Mouse (Mus musculus) adrenal gland, postnatal 4 days (tissue): ENCODE measurements around the gene Cxcr6. TPM values are rescaled to one million over a fixed set of nuclear protein-coding genes. Genes with fewer than 3 reads are reported as not detected.
"Not testable (repeated sequence)": the region's sequence is repeated elsewhere in the genome, so short reads cannot be mapped to it uniquely, and the experiment has no call there.

Source experiments
- DNase-seq, 2 experiments: peaks; one replicate each; pipeline ENCODE4 v3.0.0; 2021 to 2022; ENCODE audit warnings: low spot score in 2 of 2, mixed read lengths in 2 of 2
- long read RNA-seq, 2 experiments: library from polyadenylated mRNA; stranded (forward); transcript quantifications; one replicate each; pipeline ENCODE4 v2.0.0; 2021
- total RNA-seq, 2 experiments: library from RNA; stranded (reverse); gene quantifications; 2 replicates each; pipeline ENCODE4 v1.2.3; 2021

Cxcr6 gene
- not detected for total RNA-seq
- long read RNA-seq, experiment 1, result 0 reads
- long read RNA-seq, experiment 2, result 0 reads

GRCm38 (mm10) chr9:123806267-123806666 lies at the start of gene Cxcr6:
Gene Cxcr6 (plus strand): TSS chr9:123806475.
- DNase-seq, result no peak

GRCm38 (mm10) chr9:123756752-123757151 lies 49.5 kb upstream of the Cxcr6 start:
- no peak for DNase-seq

GRCm38 (mm10) chr9:123757326-123757725 lies 48.9 kb upstream of the Cxcr6 start:
- no peak for DNase-seq

GRCm38 (mm10) chr9:123758156-123758555 lies 48.1 kb upstream of the Cxcr6 start:
- no peak for DNase-seq

- no peak for DNase-seq
These were observed 47.6 kb upstream of the Cxcr6 start for GRCm38 (mm10) chr9:123758645-123759044.

GRCm38 (mm10) chr9:123760806-123761205 lies 45.5 kb upstream of the Cxcr6 start:
- no peak for DNase-seq

GRCm38 (mm10) chr9:123762886-123763285 lies 43.4 kb upstream of the Cxcr6 start:
- DNase-seq, result no peak

- no peak for DNase-seq
These were observed 42.5 kb upstream of the Cxcr6 start for GRCm38 (mm10) chr9:123763771-123764170.

- DNase-seq, result no peak
These were observed 39.3 kb upstream of the Cxcr6 start for GRCm38 (mm10) chr9:123766996-123767395.

GRCm38 (mm10) chr9:123768443-123768842 lies 37.8 kb upstream of the Cxcr6 start:
- no peak for DNase-seq

GRCm38 (mm10) chr9:123769532-123769931 lies 36.7 kb upstream of the Cxcr6 start:
- DNase-seq, result no peak

- DNase-seq, result not testable (repeated sequence)
These were observed 33.0 kb upstream of the Cxcr6 start for GRCm38 (mm10) chr9:123773299-123773698.

- DNase-seq, result no peak
These were observed 17.3 kb upstream of the Cxcr6 start for GRCm38 (mm10) chr9:123788855-123789529.

GRCm38 (mm10) chr9:123796174-123796573 lies 10.1 kb upstream of the Cxcr6 start:
- no peak for DNase-seq

GRCm38 (mm10) chr9:123801527-123801926 lies 4.7 kb upstream of the Cxcr6 start:
- no peak for DNase-seq

- no peak for DNase-seq
These were observed 3.9 kb upstream of the Cxcr6 start for GRCm38 (mm10) chr9:123802421-123802820.

GRCm38 (mm10) chr9:123802896-123803295 lies 3.4 kb upstream of the Cxcr6 start:
- no peak for DNase-seq

GRCm38 (mm10) chr9:123805241-123805640 lies 1.0 kb upstream of the Cxcr6 start:
- DNase-seq, result no peak

GRCm38 (mm10) chr9:123808583-123808982 lies 2.3 kb downstream of the Cxcr6 start:
- no peak for DNase-seq

GRCm38 (mm10) chr9:123811831-123812230 lies 5.6 kb downstream of the Cxcr6 start:
- no peak for DNase-seq

- DNase-seq, result no peak
These were observed 8.1 kb downstream of the Cxcr6 start for GRCm38 (mm10) chr9:123814326-123814725.

- DNase-seq, result no peak
These were observed 8.5 kb downstream of the Cxcr6 start for GRCm38 (mm10) chr9:123814821-123815220.

GRCm38 (mm10) chr9:123815444-123815843 lies 9.2 kb downstream of the Cxcr6 start:
- no peak for DNase-seq
